ENCODE assay signal across 8 mouse cellular contexts in the genomic region with DNA sequence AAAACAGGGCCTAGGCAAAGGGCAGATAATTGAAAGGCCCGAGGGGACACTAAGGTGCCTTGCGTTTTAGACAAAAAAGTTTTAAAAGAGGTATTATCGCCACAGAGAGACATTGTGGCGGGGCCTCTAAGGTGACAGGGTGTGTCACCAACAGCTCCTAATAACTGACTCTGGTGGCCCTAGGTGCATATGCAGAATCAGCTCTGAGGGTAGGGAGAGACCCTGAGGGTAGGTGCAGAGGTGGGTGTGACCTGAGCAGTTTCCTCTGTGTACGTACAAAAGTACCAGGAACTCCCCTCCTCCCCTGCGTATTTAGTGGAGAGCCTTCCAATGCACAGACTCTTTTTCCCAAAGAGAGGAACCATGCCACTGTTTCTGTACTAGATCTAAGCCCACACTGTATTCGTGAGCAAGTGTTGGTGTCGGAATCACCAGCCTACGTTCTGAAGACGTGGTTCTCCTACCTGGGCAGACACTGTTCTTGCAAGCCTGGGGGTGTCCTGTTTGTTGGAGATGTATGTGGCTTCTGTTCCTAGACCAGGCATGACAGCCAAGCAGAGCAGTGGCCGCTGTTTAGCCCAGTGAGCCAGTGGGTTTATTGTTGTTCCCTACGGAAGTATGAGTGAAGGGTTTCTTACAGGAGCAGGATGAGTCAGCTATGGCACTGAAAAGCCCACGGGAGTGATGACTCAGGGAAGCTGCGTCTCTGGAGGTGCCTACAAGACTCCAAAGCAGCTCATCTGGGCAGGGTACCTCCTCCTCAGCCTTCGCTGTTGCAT. TPM values are rescaled to one million over a fixed set of nuclear protein-coding genes. Genes with fewer than 3 reads are reported as not detected.
A peak's percentile ranks its signal among the peaks of the same experiment; 100 is the strongest.
DNase-seq lines count a peak whose midpoint lies in the region; ATAC-seq lines count a peak whose summit lies in the region.

No protein-coding gene starts in this region.

- peaks cover 20% of the 10 kb centered on the region for H3K4me1 ChIP-seq in heart, embryonic 12.5 days (replicated peaks)
- peaks cover 10% of the 10 kb centered on the region for H3K4me1 ChIP-seq in heart, embryonic 16.5 days (ENCODE audit: control insufficient read depth, insufficient read depth, low read length)
- H3K4me1 ChIP-seq in liver, embryonic 12.5 days: peaks cover 30% of the 10 kb centered on the region
- H3K4me1 ChIP-seq in stomach, embryonic 14.5 days (ENCODE audit: control insufficient read depth, insufficient read depth, low read length): peaks cover 10% of the 10 kb centered on the region

- H3K4me2 ChIP-seq in heart, embryonic 12.5 days: peak overlapping the region; percentile 88
- peak overlapping the region; percentile 82 for H3K4me2 ChIP-seq in heart, embryonic 16.5 days (ENCODE audit: low read depth, low read length)
- H3K4me2 ChIP-seq in liver, embryonic 12.5 days: peak overlapping the region; percentile 83
- H3K4me2 ChIP-seq in stomach, embryonic 14.5 days (replicated peaks; ENCODE audit: low read depth, low read length): peak overlapping the region; percentile 83

- peak overlapping the region; percentile 73 for H3K4me3 ChIP-seq in heart, embryonic 12.5 days
- H3K4me3 ChIP-seq in heart, embryonic 16.5 days (ENCODE audit: low read length): peak overlapping the region; percentile 86
- peak overlapping the region; percentile 64 for H3K4me3 ChIP-seq in liver, embryonic 12.5 days
- H3K4me3 ChIP-seq in stomach, embryonic 14.5 days (ENCODE audit: low read depth, low read length): peak overlapping the region; percentile 60

- 48% methylated on average over 15 of the region's 15 CpGs for WGBS in heart, embryonic 12.5 days
- 43% methylated on average over 15 of the region's 15 CpGs for WGBS in heart, embryonic 16.5 days
- WGBS in liver, embryonic 12.5 days (ENCODE audit: insufficient replicate concordance): 32% methylated on average over 15 of the region's 15 CpGs
- WGBS in stomach, embryonic 14.5 days: 40% methylated on average over 15 of the region's 15 CpGs

- no peaks in the 10 kb centered on the region for H3K27me3 ChIP-seq in heart, embryonic 12.5 days (replicated peaks)
- no peaks in the 10 kb centered on the region for H3K27me3 ChIP-seq in heart, embryonic 16.5 days (ENCODE audit: control insufficient read depth, insufficient read depth, low read length)
- 0 out of 2 replicates have a peak, but pooled peaks cover 4% of the 10 kb centered on the region for H3K27me3 ChIP-seq in liver, embryonic 12.5 days (replicated peaks)
- no peaks in the 10 kb centered on the region for H3K27me3 ChIP-seq in stomach, embryonic 14.5 days (ENCODE audit: control insufficient read depth, insufficient read depth, low read length)

- peak overlapping the region; percentile 70 for H3K9ac ChIP-seq in heart, embryonic 12.5 days
- peak overlapping the region; percentile 83 for H3K9ac ChIP-seq in heart, embryonic 16.5 days (ENCODE audit: low read length)
- peak overlapping the region; percentile 74 for H3K9ac ChIP-seq in liver, embryonic 12.5 days
- H3K9ac ChIP-seq in stomach, embryonic 14.5 days (replicated peaks; ENCODE audit: low read depth, low read length): peak overlapping the region; percentile 63

- H3K9me3 ChIP-seq in heart, embryonic 12.5 days (replicated peaks): peaks cover 13% of the 10 kb centered on the region
- H3K9me3 ChIP-seq in heart, embryonic 16.5 days (replicated peaks; ENCODE audit: control insufficient read depth, low read length): no peaks in the 10 kb centered on the region
- H3K9me3 ChIP-seq in liver, embryonic 12.5 days (replicated peaks): no peaks in the 10 kb centered on the region
- no peaks in the 10 kb centered on the region; the same call in 1 of the 2 replicates for H3K9me3 ChIP-seq in stomach, embryonic 14.5 days (ENCODE audit: control insufficient read depth, low read depth, low read length)

- DNase-seq in heart, adult 8-10 months (ENCODE audit: low spot score): no peak
- peak; percentile 25 for DNase-seq in CD4-positive helper T cell, adult 2 months (ENCODE audit: low read depth, low spot score)
- DNase-seq in c-Kit-negative CD71-positive TER-119-positive erythroid progenitor cells, embryonic 14.5 days (ENCODE audit: low read depth, low spot score): peak; percentile 38
- DNase-seq in kidney, adult 18-20 months: no peak

- ATAC-seq in heart, embryonic 12.5 days (ENCODE audit: insufficient number of reproducible peaks, low FRiP score): no peak
- peak; percentile 3; the same call in 1 of the 2 replicates for ATAC-seq in heart, embryonic 16.5 days (replicated peaks; ENCODE audit: extremely low read depth, insufficient read depth, low FRiP score)
- peak; percentile 62 for ATAC-seq in liver, embryonic 12.5 days
- peak; percentile 12; the same call in 1 of the 2 replicates for ATAC-seq in stomach, embryonic 14.5 days (ENCODE audit: insufficient number of reproducible peaks, insufficient read depth, low FRiP score, low read depth)

- H3K36me3 ChIP-seq in heart, embryonic 12.5 days: peaks cover 26% of the 10 kb centered on the region
- peaks cover 8% of the 10 kb centered on the region for H3K36me3 ChIP-seq in heart, embryonic 16.5 days (ENCODE audit: control insufficient read depth, insufficient read depth)
- peaks cover 40% of the 10 kb centered on the region for H3K36me3 ChIP-seq in liver, embryonic 12.5 days
- no peaks in the 10 kb centered on the region; the same call in 1 of the 2 replicates for H3K36me3 ChIP-seq in stomach, embryonic 14.5 days (ENCODE audit: control insufficient read depth, insufficient read depth, low read length)

- peak overlapping the region; percentile 78 for H3K27ac ChIP-seq in heart, embryonic 12.5 days (ENCODE audit: poor library complexity, severe bottlenecking)
- peak overlapping the region; percentile 85 for H3K27ac ChIP-seq in heart, embryonic 16.5 days (ENCODE audit: low read length)
- H3K27ac ChIP-seq in liver, embryonic 12.5 days: peak overlapping the region; percentile 85
- peak overlapping the region; percentile 80 for H3K27ac ChIP-seq in stomach, embryonic 14.5 days (ENCODE audit: low read length)

RNA-seq across cellular contexts. Expression of gene Zfp180, which starts 0.9 kb away (rescaled TPM):
- polyA plus RNA-seq in heart, embryonic 12.5 days (2016; fragmentation: Nextera tagmentation; extraction: Ambion mirVana): 15.5 and 16.1 TPM in 2 replicates
- 10 to 100 TPM; 12.7 to 16.9 (median 16.1) TPM for total RNA-seq in heart, adult 8-10 months (2022)
- 13.2 and 14.1 TPM in 2 replicates for polyA plus RNA-seq in heart, embryonic 16.5 days (2015; fragmentation: Nextera tagmentation; extraction: Ambion mirVana)
- polyA plus RNA-seq in liver, embryonic 12.5 days (2016; fragmentation: Nextera tagmentation; extraction: Ambion mirVana): 13.3 and 14.8 TPM in 2 replicates
- 21.4 and 23.2 TPM in 2 replicates for polyA plus RNA-seq in stomach, embryonic 14.5 days (2014; fragmentation: Nextera tagmentation; extraction: Ambion mirVana)

RNA-seq across cellular contexts. Expression of gene Zfp112, which starts 29.5 kb away (rescaled TPM):
- polyA plus RNA-seq in heart, embryonic 12.5 days (2016; fragmentation: Nextera tagmentation; extraction: Ambion mirVana): 4.2 TPM in 2 replicates
- 1 to 10 TPM; 2.8 to 3.9 (median 3.2) TPM for total RNA-seq in heart, adult 8-10 months (2022)
- polyA plus RNA-seq in heart, embryonic 16.5 days (2015; fragmentation: Nextera tagmentation; extraction: Ambion mirVana): 5.2 and 6.0 TPM in 2 replicates
- polyA plus RNA-seq in liver, embryonic 12.5 days (2016; fragmentation: Nextera tagmentation; extraction: Ambion mirVana): 1.4 and 1.5 TPM in 2 replicates
- 5.4 and 6.3 TPM in 2 replicates for polyA plus RNA-seq in stomach, embryonic 14.5 days (2014; fragmentation: Nextera tagmentation; extraction: Ambion mirVana)

RNA-seq across cellular contexts. Expression of gene Vmn1r183, which starts 29.6 kb away (rescaled TPM):
- polyA plus RNA-seq in heart, embryonic 12.5 days (2016; fragmentation: Nextera tagmentation; extraction: Ambion mirVana): 0.01 TPM in 1 of 2 replicates, not detected in the other
- total RNA-seq in heart, adult 8-10 months (2022): not detected
- 0.01 TPM in 1 of 2 replicates, not detected in the other for polyA plus RNA-seq in heart, embryonic 16.5 days (2015; fragmentation: Nextera tagmentation; extraction: Ambion mirVana)
- not detected in 2 replicates for polyA plus RNA-seq in liver, embryonic 12.5 days (2016; fragmentation: Nextera tagmentation; extraction: Ambion mirVana)
- not detected in 2 replicates for polyA plus RNA-seq in stomach, embryonic 14.5 days (2014; fragmentation: Nextera tagmentation; extraction: Ambion mirVana)

RNA-seq across cellular contexts. Expression of gene Zfp235, which starts 51.3 kb away (rescaled TPM):
- 7.4 and 8.3 TPM in 2 replicates for polyA plus RNA-seq in heart, embryonic 12.5 days (2016; fragmentation: Nextera tagmentation; extraction: Ambion mirVana)
- total RNA-seq in heart, adult 8-10 months (2022): 1 to 10 TPM; 4.0 to 5.5 (median 4.5) TPM
- polyA plus RNA-seq in heart, embryonic 16.5 days (2015; fragmentation: Nextera tagmentation; extraction: Ambion mirVana): 8.7 and 9.4 TPM in 2 replicates
- 5.5 and 7.1 TPM in 2 replicates for polyA plus RNA-seq in liver, embryonic 12.5 days (2016; fragmentation: Nextera tagmentation; extraction: Ambion mirVana)
- 21.7 and 22.2 TPM in 2 replicates for polyA plus RNA-seq in stomach, embryonic 14.5 days (2014; fragmentation: Nextera tagmentation; extraction: Ambion mirVana)

Comparison
In these comparisons a context has a peak if more than half of its experiments do, and no peak if none do; other contexts are left out.
1. DNase-seq: peak in CD4-positive helper T cell, adult 2 months (single experiment) and c-Kit-negative CD71-positive TER-119-positive erythroid progenitor cells, embryonic 14.5 days (single experiment); none in heart, adult 8-10 months (single experiment) and kidney, adult 18-20 months (single experiment).
2. Peak in every context shown above with its lines, with median percentiles within 50 percentile points of each other: H3K27ac ChIP-seq, H3K4me2 ChIP-seq, H3K4me3 ChIP-seq and H3K9ac ChIP-seq.